Mouse (Mus musculus) forebrain, embryonic 10.5 days (tissue): ENCODE measurements around the gene Kif28. TPM values are rescaled to one million over a fixed set of nuclear protein-coding genes. Genes with fewer than 3 reads are reported as not detected.
"Not testable (repeated sequence)": the region's sequence is repeated elsewhere in the genome, so short reads cannot be mapped to it uniquely, and the experiment has no call there.

Source experiments
- DNase-seq: peaks from one replicate; pipeline ENCODE4 v3.0.0-alpha.2; 2017; ENCODE audit warnings: low spot score; ENCODE audit errors: extremely low spot score
- H3K27ac ChIP-seq: fragments of 300-500 bp; sonication (generic); 2 replicates; pipeline ENCODE4 v1.5.1; 2016; ENCODE audit warnings: mild to moderate bottlenecking
- H3K27me3 ChIP-seq: fragments of 300-500 bp; sonication (generic); 2 replicates; pipeline ENCODE4 v1.6.1; 2016; ENCODE audit warnings: mild to moderate bottlenecking; ENCODE audit not compliant: poor library complexity, severe bottlenecking
- H3K36me3 ChIP-seq: fragments of 300-500 bp; sonication (generic); replicated peaks from 2 replicates; pipeline ENCODE4 v1.6.1; 2016; ENCODE audit warnings: mild to moderate bottlenecking, moderate library complexity
- H3K4me1 ChIP-seq: fragments of 300-500 bp; sonication (generic); 2 replicates; pipeline ENCODE4 v1.6.1; 2016
- H3K4me3 ChIP-seq: fragments of 300-500 bp; sonication (generic); 2 replicates; pipeline ENCODE4 v1.5.1; 2016; ENCODE audit warnings: mild to moderate bottlenecking, moderate library complexity
- H3K9me3 ChIP-seq: fragments of 300-500 bp; sonication (generic); 2 replicates; pipeline ENCODE4 v1.6.1; 2016; ENCODE audit warnings: mild to moderate bottlenecking, moderate library complexity
- WGBS: fragments of 180-500 bp; shearing (Covaris S2); methylation state at CpG from one replicate; pipeline ENCODE4 v1.1.7; 2016; 5-methylcytosine and 5-hydroxymethylcytosine counted together
- polyA plus RNA-seq: library from polyadenylated mRNA; unstranded; fragments of >200 nt; fragmentation: Nextera tagmentation; extraction: Ambion mirVana; gene quantifications from 2 replicates; pipeline ENCODE4 v1.2.1, GENCODE M21; 2016

Gene Kif28
- polyA plus RNA-seq, 1 experiment from 2014 or later = not detected

DNA sequence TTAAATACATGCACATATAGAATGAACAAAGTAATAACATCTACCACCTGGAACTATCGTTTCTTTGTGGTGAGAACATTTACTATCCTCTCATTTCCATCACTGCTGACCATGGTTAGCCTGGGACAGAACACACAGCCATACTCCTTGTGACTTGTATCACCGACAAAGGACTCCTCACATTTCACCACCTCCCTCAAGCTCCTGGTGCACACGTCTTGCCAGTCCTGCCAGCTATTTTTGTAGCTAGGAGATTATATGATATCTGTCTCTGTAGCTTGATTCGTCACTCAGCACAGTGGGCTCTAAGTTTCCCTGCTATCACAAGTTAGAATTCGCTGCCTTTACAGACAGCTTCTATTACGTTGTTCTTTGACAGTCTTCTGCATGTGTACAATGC is 56.7 kb downstream of the Kif28 start:
- DNase-seq = no peak
- Histone ChIP-seq H3K4me1 (no peaks in the 10 kb centered on the region), H3K27ac (no peak overlapping the region), H3K36me3 (peaks cover 53% of the 10 kb centered on the region), H3K27me3 (no peaks in the 10 kb centered on the region), H3K9me3 (no peaks in the 10 kb centered on the region), H3K4me3 (no peak overlapping the region)
- 92% methylated on average over 6 of the region's 6 CpGs for WGBS

DNA sequence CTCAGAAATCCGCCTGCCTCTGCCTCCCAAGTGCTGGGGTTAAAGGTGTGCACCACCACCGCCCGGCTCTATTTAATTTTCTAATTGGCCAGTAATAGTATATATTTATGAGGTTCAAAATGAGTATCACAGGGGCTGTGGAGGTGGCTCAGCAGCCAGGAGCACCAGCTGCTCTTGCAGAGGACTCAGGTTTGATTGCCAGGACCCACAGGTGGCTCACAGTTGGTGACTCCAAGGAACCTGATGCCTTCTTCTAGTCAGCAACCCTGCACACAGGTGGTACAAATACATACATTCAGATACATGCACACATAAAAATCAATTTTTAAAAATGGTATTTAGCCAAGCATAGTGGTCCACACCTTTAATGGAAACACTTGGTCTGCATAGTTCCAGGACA is 57.1 kb downstream of the Kif28 start:
- Histone ChIP-seq H3K4me3 (no peak overlapping the region), H3K4me1 (no peaks in the 10 kb centered on the region), H3K27me3 (no peaks in the 10 kb centered on the region), H3K27ac (no peak overlapping the region), H3K9me3 (no peaks in the 10 kb centered on the region), H3K36me3 (peaks cover 57% of the 10 kb centered on the region)
- no peak for DNase-seq
- 95% methylated on average over 3 of the region's 3 CpGs for WGBS

DNA sequence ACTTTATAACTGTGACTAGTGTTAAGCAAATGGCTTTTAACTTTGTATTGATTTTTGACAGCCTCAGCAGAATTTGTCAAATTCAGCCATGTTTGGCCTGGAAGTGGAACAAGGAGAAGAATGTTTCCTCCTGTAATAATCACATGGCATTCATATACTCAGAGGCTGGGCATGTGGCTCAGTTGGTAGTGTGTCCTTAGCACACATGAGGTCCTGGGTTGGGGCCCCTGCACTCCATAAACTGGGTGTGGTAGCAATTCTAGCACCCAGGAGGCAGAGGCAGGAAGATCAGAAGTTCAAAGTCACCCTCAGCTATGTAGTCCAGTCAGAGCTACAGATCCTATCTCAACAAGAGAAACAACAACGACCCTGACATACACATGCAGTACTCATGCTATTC is 57.8 kb downstream of the Kif28 start:
- 97% methylated on average over 1 of the region's 1 CpGs for WGBS
- DNase-seq = no peak

DNA sequence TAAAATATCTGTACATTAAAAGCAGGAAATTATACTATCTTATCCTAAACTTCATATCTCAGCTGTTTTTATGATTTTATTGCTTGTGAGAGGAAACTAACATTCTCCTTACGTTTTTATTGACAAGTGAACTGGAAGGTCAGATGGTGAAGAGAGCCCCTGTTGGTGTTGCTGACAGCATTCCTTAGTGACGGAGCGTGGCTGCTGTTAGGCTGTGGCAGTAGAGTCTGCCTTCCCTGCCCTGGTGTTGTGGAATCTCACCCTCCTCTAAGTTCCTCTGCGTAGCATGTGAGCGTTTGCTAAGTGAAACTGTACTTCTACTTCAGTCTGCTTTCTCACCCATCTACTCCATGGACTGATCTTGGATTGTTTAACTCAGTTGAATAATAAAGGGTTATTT is 58.3 kb downstream of the Kif28 start:
- no peak for DNase-seq
- no peaks in the 10 kb centered on the region for H3K4me1 ChIP-seq
- no peak overlapping the region for H3K4me3 ChIP-seq
- H3K27ac ChIP-seq = no peak overlapping the region
- peaks cover 66% of the 10 kb centered on the region for H3K36me3 ChIP-seq
- WGBS = 90% methylated on average over 5 of the region's 5 CpGs
- H3K9me3 ChIP-seq = no peaks in the 10 kb centered on the region
- H3K27me3 ChIP-seq = no peaks in the 10 kb centered on the region

More for the DNA sequence above, 57.8 kb downstream of the Kif28 start:
- Histone ChIP-seq H3K4me3 (no peak overlapping the region), H3K9me3 (no peaks in the 10 kb centered on the region), H3K27me3 (no peaks in the 10 kb centered on the region), H3K4me1 (no peaks in the 10 kb centered on the region), H3K36me3 (peaks cover 61% of the 10 kb centered on the region), H3K27ac (no peak overlapping the region)

DNA sequence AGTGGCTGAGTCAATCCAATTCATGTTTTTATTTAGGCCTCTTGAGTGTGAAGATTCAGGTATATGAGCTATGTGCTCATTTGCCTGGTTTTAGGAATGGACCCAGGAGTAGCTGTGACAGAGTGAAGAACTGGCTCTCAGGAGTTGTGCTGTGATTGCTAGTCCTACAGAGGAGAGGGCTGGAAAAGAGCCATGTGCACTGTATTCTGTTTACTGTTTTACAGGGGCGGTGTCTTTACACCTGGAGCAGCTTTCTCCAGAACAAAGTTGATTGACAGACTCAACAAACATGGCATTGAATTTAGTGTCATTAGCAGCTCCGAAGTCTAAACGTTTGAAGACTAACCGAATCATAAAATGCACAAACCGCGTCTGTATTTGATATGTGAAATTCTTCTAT is 58.7 kb downstream of the Kif28 start:
- no peaks in the 10 kb centered on the region for H3K4me1 ChIP-seq
- no peak for DNase-seq
- peaks cover 70% of the 10 kb centered on the region for H3K36me3 ChIP-seq
- WGBS = 98% methylated on average over 6 of the region's 6 CpGs
- H3K9me3 ChIP-seq = no peaks in the 10 kb centered on the region
- H3K27ac ChIP-seq = no peak overlapping the region
- no peaks in the 10 kb centered on the region for H3K27me3 ChIP-seq
- H3K4me3 ChIP-seq = no peak overlapping the region

DNA sequence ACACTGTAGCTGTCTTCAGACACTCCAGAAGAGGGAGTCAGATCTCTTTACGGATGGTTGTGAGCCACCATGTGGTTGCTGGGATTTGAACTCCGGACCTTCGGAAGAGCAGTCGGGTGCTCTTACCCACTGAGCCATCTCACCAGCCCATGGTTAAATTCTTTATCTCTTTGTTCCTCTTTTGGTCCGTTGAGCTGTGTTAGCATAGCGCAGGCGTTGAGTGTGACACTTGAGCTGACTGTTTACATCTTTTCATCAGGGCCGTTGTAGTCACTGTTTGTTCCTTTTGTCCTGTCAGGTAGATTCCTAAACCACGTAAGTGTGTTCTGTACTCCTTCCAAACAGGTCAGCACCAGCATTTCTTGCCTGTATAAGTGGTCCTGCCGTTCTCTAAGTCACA is 62.3 kb downstream of the Kif28 start:
- H3K4me1 ChIP-seq, H3K4me3 ChIP-seq, H3K27me3 ChIP-seq, DNase-seq, H3K9me3 ChIP-seq, H3K27ac ChIP-seq: not testable (repeated sequence)
- WGBS = 89% methylated on average over 10 of the region's 10 CpGs
- peaks cover 93% of the 10 kb centered on the region for H3K36me3 ChIP-seq

- H3K27me3 ChIP-seq = no peaks in the 10 kb centered on the region
- no peak overlapping the region for H3K4me3 ChIP-seq
- DNase-seq = no peak
- no peaks in the 10 kb centered on the region for H3K9me3 ChIP-seq
- H3K27ac ChIP-seq = no peak overlapping the region
- H3K36me3 ChIP-seq = peaks cover 93% of the 10 kb centered on the region
- WGBS = 93% methylated on average over 4 of the region's 4 CpGs
- no peaks in the 10 kb centered on the region for H3K4me1 ChIP-seq
These were observed 65.7 kb downstream of the Kif28 start for GRCm38 (mm10) chr1:179679326-179679725.

- Histone ChIP-seq H3K27ac (no peak overlapping the region), H3K4me3 (no peak overlapping the region), H3K9me3 (no peaks in the 10 kb centered on the region), H3K36me3 (peaks cover 96% of the 10 kb centered on the region), H3K4me1 (no peaks in the 10 kb centered on the region), H3K27me3 (no peaks in the 10 kb centered on the region)
- no peak for DNase-seq
- 94% methylated on average over 2 of the region's 2 CpGs for WGBS
These were observed 68.0 kb downstream of the Kif28 start for GRCm38 (mm10) chr1:179677031-179677430.

- DNase-seq = no peak
- Histone ChIP-seq H3K9me3 (no peaks in the 10 kb centered on the region), H3K4me3 (no peak overlapping the region), H3K4me1 (peaks cover 8% of the 10 kb centered on the region), H3K36me3 (peaks cover 80% of the 10 kb centered on the region), H3K27me3 (no peaks in the 10 kb centered on the region), H3K27ac (no peak overlapping the region)
- WGBS = 87% methylated on average over 3 of the region's 3 CpGs
These were observed 70.7 kb downstream of the Kif28 start for GRCm38 (mm10) chr1:179674355-179674754.

GRCm38 (mm10) chr1:179668836-179669537 is 76.1 kb downstream of the Kif28 start:
- no peaks in the 10 kb centered on the region for H3K27me3 ChIP-seq
- peak overlapping the region; percentile 93 for H3K4me3 ChIP-seq
- 29% methylated on average over 12 of the region's 12 CpGs for WGBS
- peak overlapping the region; percentile 94 for H3K27ac ChIP-seq
- H3K36me3 ChIP-seq = peaks cover 29% of the 10 kb centered on the region
- H3K9me3 ChIP-seq = no peaks in the 10 kb centered on the region
- peaks cover 45% of the 10 kb centered on the region for H3K4me1 ChIP-seq
- peak; percentile 17 for DNase-seq

- WGBS = under 1% methylated on average over 84 of the region's 84 CpGs
- Histone ChIP-seq H3K9me3 (no peaks in the 10 kb centered on the region), H3K36me3 (peaks cover 21% of the 10 kb centered on the region), H3K27ac (peak within 1 kb of the TSS; percentile 94), H3K4me3 (peak within 1 kb of the TSS; percentile 93), H3K4me1 (peaks cover 45% of the 10 kb centered on the region), H3K27me3 (no peaks in the 10 kb centered on the region)
- DNase-seq = peak; percentile 80
These were observed 76.9 kb downstream of the Kif28 start, which contains the start of gene Sccpdh for GRCm38 (mm10) chr1:179668013-179668805. Gene Sccpdh, plus strand, starts transcription at chr1:179668210.

DNA sequence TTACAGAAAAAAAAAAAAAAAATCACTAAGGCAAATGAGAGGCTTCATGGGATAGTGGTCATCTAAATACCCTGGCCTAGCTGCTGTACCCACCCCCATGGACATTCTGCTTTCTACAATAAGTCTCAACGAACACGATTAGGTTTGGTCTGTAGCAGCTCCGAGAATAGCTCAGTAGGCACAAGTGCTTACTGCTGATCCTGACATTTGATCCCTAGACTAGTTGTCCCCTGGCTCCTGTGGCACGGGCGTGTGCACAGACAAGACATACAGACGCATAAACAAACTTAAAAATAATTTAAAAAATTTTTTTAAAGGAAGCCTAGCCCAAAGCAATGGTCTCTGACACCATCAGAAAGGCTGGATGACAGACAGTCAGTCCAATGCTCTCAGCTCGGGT is 77.6 kb downstream of the Kif28 start:
- Histone ChIP-seq H3K36me3 (peaks cover 14% of the 10 kb centered on the region), H3K27me3 (no peaks in the 10 kb centered on the region), H3K4me1 (peaks cover 45% of the 10 kb centered on the region), H3K4me3 (peak overlapping the region; percentile 93), H3K27ac (peak overlapping the region; percentile 94), H3K9me3 (no peaks in the 10 kb centered on the region)
- DNase-seq = no peak
- whole genome bisulfite sequencing = 1% methylated on average over 7 of the region's 7 CpGs

DNA sequence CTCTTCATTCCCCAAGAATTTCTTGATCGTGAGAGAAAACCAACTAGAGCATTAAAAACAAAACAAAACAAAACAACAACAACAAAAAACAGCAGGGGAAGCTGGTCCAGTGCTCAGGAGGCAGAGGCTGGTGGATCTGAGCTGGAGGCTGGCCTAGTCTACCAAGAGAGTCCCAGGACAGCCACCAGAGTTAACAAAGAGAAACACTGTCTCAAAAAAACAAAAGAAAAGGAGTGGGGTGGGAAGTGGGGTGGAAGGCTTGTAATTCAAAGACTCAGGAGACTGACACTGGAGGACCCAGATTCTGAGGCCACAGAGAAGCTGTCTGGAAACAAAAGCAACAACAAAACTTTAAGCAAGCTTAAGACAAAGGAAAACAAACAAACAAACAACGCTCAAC is 78.1 kb downstream of the Kif28 start:
- no peak for DNase-seq
- no peak overlapping the region for H3K27ac ChIP-seq
- 62% methylated on average over 2 of the region's 2 CpGs for WGBS
- no peaks in the 10 kb centered on the region for H3K9me3 ChIP-seq
- H3K27me3 ChIP-seq = no peaks in the 10 kb centered on the region
- peak overlapping the region; percentile 93; the same call in 1 of the 2 replicates for H3K4me3 ChIP-seq
- H3K4me1 ChIP-seq = peaks cover 45% of the 10 kb centered on the region
- peaks cover 10% of the 10 kb centered on the region for H3K36me3 ChIP-seq
